Mouse (Mus musculus) erythroblast, embryonic 14.5 days (primary cell): ENCODE measurements around the gene Polr2b.

Source experiments
- GATA1 ChIP-seq: IDR thresholded peaks from 2 replicates; pipeline ENCODE4 v1.6.1; 2012; ENCODE audit warnings: low read length, inconsistent platforms, mixed read lengths
- TAL1 ChIP-seq: IDR thresholded peaks from 3 replicates; pipeline ENCODE4 v1.6.1; 2012; ENCODE audit warnings: low read length, inconsistent platforms, mixed read lengths

DNA sequence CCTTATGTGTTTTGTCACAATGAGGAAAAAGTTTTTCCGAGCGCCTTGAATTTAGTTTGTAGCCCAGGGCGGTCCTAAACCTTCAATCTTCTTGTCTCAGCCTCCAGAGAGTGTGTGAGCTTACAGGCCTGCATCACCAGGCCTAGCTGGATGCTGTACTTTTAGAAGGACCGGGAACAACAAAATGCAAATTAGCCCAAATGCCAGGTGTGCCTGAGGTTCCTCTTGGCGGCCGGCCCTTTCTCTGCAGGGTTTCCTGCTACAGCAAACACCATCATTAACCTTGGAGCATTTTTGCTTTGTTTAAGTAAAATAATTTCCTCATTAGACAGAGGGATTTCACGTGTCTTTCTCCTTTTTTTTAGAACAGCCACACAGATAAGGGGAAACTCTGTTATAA lies 58.2 kb downstream of the Polr2b start:
- TF ChIP-seq GATA1: no peak
- no peak for TF ChIP-seq TAL1
